Mouse (Mus musculus) ES-E14 (cell line): ENCODE data around the gene Mettl16.

ENCODE experiments used
- HCFC1 ChIP-seq: IDR thresholded peaks from 2 replicates; pipeline ENCODE4 v1.6.1; 2012; ENCODE audit warnings: low read length, inconsistent platforms, borderline replicate concordance; ENCODE audit not compliant: insufficient read depth
- MAFK ChIP-seq: IDR thresholded peaks from 2 replicates; pipeline ENCODE4 v1.6.1; 2014; ENCODE audit warnings: mild to moderate bottlenecking, low read depth, low read length, inconsistent platforms; ENCODE audit not compliant: insufficient read depth
- ZC3H11A ChIP-seq: IDR thresholded peaks from 2 replicates; pipeline ENCODE4 v1.6.1; 2012; ENCODE audit warnings: low read depth, mild to moderate bottlenecking, inconsistent platforms, low read length, borderline replicate concordance
- ZNF384 ChIP-seq: IDR thresholded peaks from 2 replicates; pipeline ENCODE4 v1.6.1; 2012; ENCODE audit warnings: low read depth, low read length, inconsistent platforms

DNA sequence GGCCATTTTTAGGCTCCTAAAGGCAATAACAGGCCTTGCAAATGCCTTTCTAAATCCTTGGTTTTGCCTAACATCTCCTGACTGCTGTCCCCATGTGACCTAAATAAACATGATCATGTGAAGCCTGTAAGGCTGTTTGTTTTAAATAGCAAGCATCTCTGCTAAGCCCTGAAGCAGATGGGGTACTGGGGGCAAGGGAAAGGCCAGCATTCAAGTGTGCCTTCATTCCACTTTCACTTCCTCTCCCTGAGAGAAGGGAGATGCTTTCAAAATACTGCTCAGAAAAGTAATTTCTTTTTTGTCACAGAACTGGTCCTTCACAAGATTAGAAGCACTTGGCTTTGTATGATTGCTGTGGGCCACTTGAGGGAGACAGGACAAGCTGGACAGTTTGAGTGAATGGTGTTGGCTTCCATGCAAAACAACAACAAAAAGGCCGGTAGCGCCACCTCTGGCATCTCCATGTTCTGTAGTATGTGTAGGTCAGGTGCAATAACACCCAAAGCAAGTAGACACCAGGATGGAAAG is 57.8 kb downstream of the Mettl16 start:
- no peak for TF ChIP-seq ZNF384
- TF ChIP-seq HCFC1: no peak
- no peak for TF ChIP-seq ZC3H11A
- no peak for TF ChIP-seq MAFK
